Mouse (Mus musculus) urinary bladder, postnatal 0 days (tissue): ENCODE data around the gene Olfr1014. TPM values are rescaled to one million over a fixed set of nuclear protein-coding genes. Genes with fewer than 3 reads are reported as not detected.

Experiments
- polyA plus RNA-seq: library from polyadenylated mRNA; unstranded; fragments of >200 nt; fragmentation: Nextera tagmentation; extraction: Ambion mirVana; gene quantifications from 2 replicates; pipeline ENCODE4 v1.2.1, GENCODE M21; 2015

Olfr1014 gene
- not detected in 2 replicates for polyA plus RNA-seq

GRCm38 (mm10) chr2:85772413-85772812, at the start of gene Olfr1014:
TSS of gene Olfr1014 (plus strand) at chr2:85772713.

GRCm38 (mm10) chr2:85762666-85763065, 9.8 kb upstream of the Olfr1014 start, which contains the start of gene Olfr1012:
TSS of gene Olfr1012 (minus strand) at chr2:85762766.

GRCm38 (mm10) chr2:85766798-85767197, 5.7 kb upstream of the Olfr1014 start, which contains the start of gene Olfr1013:
TSS of gene Olfr1013 (plus strand) at chr2:85767098.

GRCm38 (mm10) chr2:85781717-85782116, 9.2 kb downstream of the Olfr1014 start, which contains the start of gene Olfr1015:
TSS of gene Olfr1015 (plus strand) at chr2:85782017.

GRCm38 (mm10) chr2:85802444-85802843, 29.9 kb downstream of the Olfr1014 start, which contains the start of gene Olfr1016:
TSS of gene Olfr1016 (minus strand) at chr2:85802544.

GRCm38 (mm10) chr2:85818179-85818578, 45.7 kb downstream of the Olfr1014 start, which contains the start of gene Olfr1018:
TSS of gene Olfr1018 (plus strand) at chr2:85818479.

Other genes with a start within 250 kb of the Olfr1014 start
- gene Olfr996, start 193.5 kb upstream of the Olfr1014 start, polyA plus RNA-seq: not detected in 2 replicates
- gene Olfr998, start 183.8 kb upstream of the Olfr1014 start, polyA plus RNA-seq: not detected in 2 replicates
- gene Olfr1000, start 160.8 kb upstream of the Olfr1014 start, polyA plus RNA-seq: not detected in 2 replicates
- gene Olfr1002, start 122.0 kb upstream of the Olfr1014 start, polyA plus RNA-seq: not detected in 2 replicates
- gene Olfr154, start 108.3 kb upstream of the Olfr1014 start, polyA plus RNA-seq: not detected in 2 replicates
- gene Olfr1006, start 93.9 kb upstream of the Olfr1014 start, polyA plus RNA-seq: not detected in 2 replicates
- not detected in 2 replicates for gene Olfr1008, start 83.3 kb upstream of the Olfr1014 start, polyA plus RNA-seq
- gene Olfr1009, start 57.3 kb upstream of the Olfr1014 start, polyA plus RNA-seq: not detected in 2 replicates
- gene Olfr1012, start 9.9 kb upstream of the Olfr1014 start, polyA plus RNA-seq: not detected in 2 replicates
- gene Olfr1013, start 5.6 kb upstream of the Olfr1014 start, polyA plus RNA-seq: not detected in 2 replicates
- gene Olfr1015, start 9.3 kb downstream of the Olfr1014 start, polyA plus RNA-seq: not detected in 2 replicates
- not detected in 2 replicates for gene Olfr1016, start 29.8 kb downstream of the Olfr1014 start, polyA plus RNA-seq
- not detected in 2 replicates for gene Olfr1018, start 45.8 kb downstream of the Olfr1014 start, polyA plus RNA-seq
- not detected in 2 replicates for gene Olfr1019, start 72.8 kb downstream of the Olfr1014 start, polyA plus RNA-seq
- gene Olfr1020, start 74.3 kb downstream of the Olfr1014 start, polyA plus RNA-seq: not detected in 2 replicates
- not detected in 2 replicates for gene Olfr1022, start 95.9 kb downstream of the Olfr1014 start, polyA plus RNA-seq
- not detected in 2 replicates for gene Olfr1023, start 112.9 kb downstream of the Olfr1014 start, polyA plus RNA-seq
- not detected in 2 replicates for gene Olfr1024, start 132.3 kb downstream of the Olfr1014 start, polyA plus RNA-seq
- gene Olfr1025-ps1, start 142.5 kb downstream of the Olfr1014 start, polyA plus RNA-seq: not detected in 2 replicates
- not detected in 2 replicates for gene Olfr1026, start 148.8 kb downstream of the Olfr1014 start, polyA plus RNA-seq
- not detected in 2 replicates for gene Olfr1028, start 177.7 kb downstream of the Olfr1014 start, polyA plus RNA-seq
- gene Olfr1029, start 201.2 kb downstream of the Olfr1014 start, polyA plus RNA-seq: not detected in 2 replicates
- not detected in 2 replicates for gene Olfr1030, start 206.6 kb downstream of the Olfr1014 start, polyA plus RNA-seq
- gene Olfr1031, start 217.6 kb downstream of the Olfr1014 start, polyA plus RNA-seq: not detected in 2 replicates
- gene Olfr1032, start 232.8 kb downstream of the Olfr1014 start, polyA plus RNA-seq: not detected in 2 replicates
- 41.0 TPM in 2 replicates for gene Olfr1033, start 247.9 kb downstream of the Olfr1014 start, polyA plus RNA-seq